Mouse (Mus musculus) olfactory bulb, adult 2 months (tissue): Measurements from ENCODE around the gene Il1r1.

Experiments used
- CTCF ChIP-seq: fragments of 200-500 bp; IDR thresholded peaks from 2 replicates; pipeline ENCODE4 v1.5.1; 2012; ENCODE audit warnings: low read depth, mild to moderate bottlenecking, low read length, moderate library complexity; ENCODE audit not compliant: insufficient read depth
- POLR2A ChIP-seq: fragments of 200-500 bp; IDR thresholded peaks from 2 replicates; pipeline ENCODE4 v1.6.1; 2012; ENCODE audit warnings: mild to moderate bottlenecking, low read depth, low read length, moderate library complexity; ENCODE audit not compliant: insufficient read depth

DNA sequence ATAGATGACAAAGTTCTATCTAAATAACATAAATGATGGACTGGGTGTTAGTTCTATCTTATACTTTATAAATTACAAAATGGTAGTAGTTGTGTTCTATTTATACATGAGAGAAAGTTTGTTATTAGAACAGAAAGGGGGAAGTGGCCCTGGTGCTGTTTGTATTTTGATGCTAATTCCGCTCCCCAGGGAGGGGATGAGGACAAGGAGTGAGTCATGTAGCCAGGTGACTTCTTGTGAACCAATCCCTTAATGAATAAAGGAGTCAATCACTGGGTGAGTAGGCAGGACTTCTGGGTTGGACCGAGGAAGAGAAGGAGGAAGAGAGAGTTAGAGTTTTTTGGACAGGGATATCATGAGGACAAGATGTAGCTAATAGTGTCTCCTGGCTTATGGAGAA is 81.2 kb downstream of the Il1r1 start:
- no peak for TF ChIP-seq CTCF
- no peak for TF ChIP-seq POLR2A
